Mouse (Mus musculus) left cerebral cortex, postnatal 36 days (tissue): ENCODE results near the gene Clca4b. TPM values are rescaled to one million over a fixed set of nuclear protein-coding genes. Genes with fewer than 3 reads are reported as not detected.
"Not testable (repeated sequence)": the region's sequence is repeated elsewhere in the genome, so short reads cannot be mapped to it uniquely, and the experiment has no call there.

Experiments used
- DNase-seq, 2 experiments: peaks; one replicate each; pipeline ENCODE4 v3.0.0; 2021 to 2022; ENCODE audit warnings: low spot score in 2 of 2, mixed read lengths in 1 of 2
- intact Hi-C: fragments of 180-260 bp; cut with DNase I; formaldehyde crosslinking; loops from one replicate; pipeline ENCODE4 v1.15.1; 2025
- total RNA-seq, 2 experiments: library from RNA; stranded (reverse); gene quantifications; 2 replicates each; pipeline ENCODE4 v1.2.3; 2021

Clca4b gene
- total RNA-seq = not detected

DNA sequence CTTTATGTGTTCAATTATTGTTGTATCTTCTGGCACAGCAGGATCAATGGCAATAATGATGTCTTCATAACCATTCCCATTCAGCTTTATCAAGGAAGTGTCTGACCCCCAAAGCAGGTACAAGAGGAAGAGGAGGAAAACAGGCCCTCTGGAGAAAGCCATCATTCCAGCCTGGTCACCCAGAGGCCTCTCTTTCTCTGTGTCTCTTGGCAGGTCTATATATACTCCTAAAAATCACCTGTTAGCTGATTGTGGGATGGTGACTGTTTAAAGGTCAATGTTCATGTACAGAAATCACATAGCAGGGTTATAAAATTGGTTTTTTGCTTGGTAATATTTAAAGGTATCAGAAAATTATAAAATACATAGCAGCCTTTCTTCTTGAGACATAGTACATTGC lies at the start of gene Clca4b:
TSS of gene Clca4b (minus strand) at position 195 of the 400 bp plus-strand sequence.
- no peak for DNase-seq
- intact Hi-C loops = no loop called here

DNA sequence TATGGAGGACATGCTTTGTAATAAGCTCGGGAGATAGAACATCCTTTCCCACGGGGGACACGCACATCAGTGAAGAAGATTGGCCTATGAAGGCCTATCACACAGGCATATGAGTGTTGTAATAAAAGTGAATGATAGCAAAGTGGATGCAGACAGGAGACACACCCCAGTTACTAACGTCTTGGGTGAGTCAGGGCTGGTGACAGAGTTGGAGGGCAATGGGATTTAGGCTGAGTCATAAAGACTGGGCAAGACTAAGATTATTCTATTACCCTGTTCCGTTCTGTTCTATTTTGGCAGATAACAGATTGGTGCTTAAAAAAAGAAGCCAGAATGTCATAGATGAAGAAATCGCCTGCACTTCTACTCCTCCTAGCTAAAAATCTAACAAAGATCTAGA lies 48.2 kb upstream of the Clca4b start:
- peak in 1 of 2 experiments; percentile 4 for DNase-seq
- intact Hi-C loops = no loop called here

DNA sequence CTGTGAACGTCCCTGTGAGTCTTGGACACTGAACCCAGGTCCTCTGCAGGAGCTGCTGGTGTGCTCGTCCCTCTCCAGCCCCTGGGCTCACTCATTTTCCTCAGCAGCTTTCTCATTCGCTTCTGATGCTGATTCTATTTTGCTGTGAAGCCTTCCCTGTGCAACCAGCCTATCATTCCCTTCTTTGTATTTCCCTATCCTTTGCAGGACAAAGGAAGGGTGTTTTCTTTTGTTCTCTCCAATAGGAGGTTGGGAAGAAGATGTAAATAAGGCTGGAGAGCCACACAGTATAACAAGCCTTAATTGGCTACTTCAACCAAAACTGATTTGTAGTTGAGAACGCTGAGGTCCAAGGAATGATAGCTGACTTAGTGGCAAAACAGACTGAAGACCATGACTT lies 45.3 kb upstream of the Clca4b start:
- no peak for DNase-seq
- intact Hi-C loops = no loop called here

DNA sequence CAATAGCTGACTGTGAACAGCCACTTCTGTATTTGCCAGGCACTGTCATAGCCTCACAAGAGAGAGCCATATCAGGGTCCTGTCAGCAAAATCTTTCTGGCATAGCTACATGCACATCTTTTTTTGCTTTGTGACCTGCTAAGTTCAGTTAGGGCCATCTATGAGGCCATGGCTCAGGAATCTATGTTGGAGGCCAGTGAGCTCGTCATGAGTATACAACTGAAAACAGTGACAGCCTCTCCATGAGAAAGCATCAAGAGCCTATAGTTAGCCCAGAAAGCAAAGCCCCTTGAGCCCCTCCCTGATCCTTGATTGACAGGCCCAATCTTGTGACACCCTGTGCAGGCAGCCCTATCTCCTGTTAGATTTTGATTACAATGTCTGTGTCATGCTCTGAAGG lies 43.8 kb upstream of the Clca4b start:
- DNase-seq = no peak
- intact Hi-C loops = no loop called here

DNA sequence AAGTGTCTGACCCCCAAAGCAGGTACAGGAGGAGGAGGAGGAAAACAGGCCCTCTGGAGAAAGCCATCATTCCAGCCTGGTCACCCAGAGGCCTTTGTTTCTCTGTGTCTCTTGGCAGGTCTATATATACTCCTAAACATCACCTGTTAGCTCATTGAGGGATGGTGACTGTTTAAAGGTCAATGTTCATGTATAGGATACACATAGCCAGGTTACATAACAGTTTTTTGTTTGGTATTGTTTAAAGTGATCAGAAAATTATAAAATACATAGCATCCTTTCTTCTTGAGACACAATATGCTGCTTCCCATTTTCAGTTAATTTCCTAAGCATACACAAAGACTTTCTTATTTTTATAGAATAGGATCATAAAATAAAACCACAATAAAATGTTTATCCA lies 42.6 kb upstream of the Clca4b start, which contains the start of gene Clca4a:
TSS of gene Clca4a (minus strand) at position 101 of the 400 bp plus-strand sequence.
- DNase-seq = no peak
- intact Hi-C loops = no loop called here

DNA sequence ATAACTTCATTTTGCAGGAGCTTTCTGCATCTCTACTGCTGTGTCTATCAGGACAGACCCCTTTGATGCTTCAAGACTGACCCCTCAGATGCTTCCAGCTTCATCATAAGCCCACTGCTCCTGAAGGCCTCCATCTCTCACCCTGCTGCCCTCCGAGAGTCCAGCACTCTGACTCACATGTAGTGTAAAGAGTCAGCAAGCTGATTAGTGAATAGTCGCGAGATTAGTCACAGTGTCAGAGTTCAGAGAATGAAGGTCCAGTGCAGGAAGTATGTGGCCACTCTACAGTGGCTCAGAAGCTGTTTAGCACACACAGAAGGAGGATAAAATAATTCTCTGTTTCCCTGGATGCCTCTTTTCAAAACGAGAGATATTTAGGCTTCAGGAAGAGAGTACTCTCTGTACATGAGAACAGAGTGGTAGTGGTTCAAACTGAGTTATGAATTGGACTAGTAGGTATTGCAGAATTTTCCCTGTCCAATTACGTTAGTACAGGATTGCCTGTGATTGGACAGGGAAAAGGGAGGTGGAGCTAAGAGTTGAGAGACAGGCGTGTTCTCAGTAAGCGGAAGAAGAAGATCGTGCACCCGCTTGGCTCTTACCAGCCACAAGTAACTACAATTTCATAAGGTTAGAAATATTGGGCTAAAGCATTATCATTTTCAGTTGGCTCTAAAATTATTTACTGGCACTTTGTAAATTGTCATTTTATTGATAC lies 39.4 kb upstream of the Clca4b start:
- no peak for DNase-seq
- intact Hi-C loops = no loop called here

DNA sequence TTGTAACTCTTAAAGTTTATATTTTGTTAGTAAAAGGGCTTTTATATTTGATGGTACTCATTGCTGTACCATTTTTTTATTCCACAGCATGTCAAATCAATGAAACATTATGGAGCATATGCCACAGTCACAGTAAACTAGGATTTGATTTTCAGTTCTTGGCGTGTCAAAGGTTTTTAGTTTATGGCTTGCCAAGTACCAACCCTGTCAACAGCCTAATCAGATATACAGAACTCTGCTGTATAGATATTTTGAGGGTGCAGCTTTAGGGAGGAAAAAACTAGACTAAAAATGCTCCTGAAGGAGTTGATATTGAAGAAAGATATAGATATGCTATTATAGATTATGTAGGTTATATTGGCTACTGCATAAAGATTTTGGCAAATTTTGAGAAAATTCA lies 37.4 kb upstream of the Clca4b start:
- intact Hi-C loops = no loop called here
- DNase-seq = no peak

DNA sequence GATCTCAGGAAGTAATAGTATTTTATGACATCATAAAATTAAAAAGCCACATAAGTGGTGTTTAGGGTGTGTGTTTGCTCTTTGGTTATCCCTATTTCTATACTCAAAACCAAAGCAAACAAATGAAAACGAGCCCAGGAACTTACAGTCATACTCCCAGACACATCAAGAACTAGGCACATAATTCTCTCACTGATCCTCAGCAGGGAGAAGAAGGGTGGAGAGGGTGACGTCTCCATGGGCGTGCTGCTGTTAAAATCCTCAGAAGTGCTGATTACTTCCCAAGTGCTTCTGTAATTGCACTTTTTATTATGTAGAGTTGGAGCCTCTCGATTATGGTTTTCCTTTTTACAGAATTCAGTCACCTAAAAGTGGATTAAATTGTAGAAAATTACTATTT lies 33.7 kb upstream of the Clca4b start:
- DNase-seq = no peak
- intact Hi-C loops = no loop called here

DNA sequence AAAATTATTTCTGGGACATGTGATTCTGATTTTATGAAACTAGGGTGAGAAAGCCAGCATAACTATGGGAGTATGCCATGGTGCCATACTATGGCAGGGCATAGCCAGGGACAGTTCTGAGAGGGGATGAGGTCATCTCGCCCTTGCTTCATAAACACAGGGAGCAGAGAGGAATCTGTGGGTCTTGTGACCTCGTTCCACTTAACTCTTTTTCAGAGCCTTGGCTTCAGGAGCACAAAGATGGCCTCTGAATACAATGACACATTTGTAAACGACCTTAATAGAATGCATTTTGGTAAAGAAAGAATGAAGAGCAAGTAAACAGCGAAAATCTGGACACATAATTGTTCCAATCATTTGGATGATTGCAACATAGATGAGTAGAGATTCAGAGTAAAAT lies 18.5 kb upstream of the Clca4b start:
- DNase-seq = no peak
- intact Hi-C loops = loop anchor here (5.0 kb wide), 1 partner anchor 84 kb away; no protein-coding TSS in a partner anchor

DNA sequence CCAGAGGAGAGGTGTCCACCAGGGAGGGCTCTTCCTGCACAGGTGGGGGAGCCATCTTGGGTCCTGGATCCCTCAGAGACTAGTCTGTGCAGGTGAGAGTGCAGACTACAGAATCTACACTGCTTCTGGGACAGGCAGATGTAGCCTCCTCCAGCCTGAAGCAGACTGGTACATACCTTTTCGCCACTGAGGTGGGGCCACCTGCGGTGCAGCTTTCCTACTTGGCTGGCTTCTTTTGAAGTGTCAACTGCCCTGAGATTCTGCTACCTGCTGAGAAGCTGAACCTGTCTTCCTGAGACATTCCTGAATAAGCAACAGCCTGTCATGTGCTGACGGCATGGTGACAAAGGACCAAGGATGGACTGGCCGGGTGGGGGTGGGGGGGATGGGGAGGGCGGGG lies 15.0 kb upstream of the Clca4b start:
- intact Hi-C loops, DNase-seq: not testable (repeated sequence)

DNA sequence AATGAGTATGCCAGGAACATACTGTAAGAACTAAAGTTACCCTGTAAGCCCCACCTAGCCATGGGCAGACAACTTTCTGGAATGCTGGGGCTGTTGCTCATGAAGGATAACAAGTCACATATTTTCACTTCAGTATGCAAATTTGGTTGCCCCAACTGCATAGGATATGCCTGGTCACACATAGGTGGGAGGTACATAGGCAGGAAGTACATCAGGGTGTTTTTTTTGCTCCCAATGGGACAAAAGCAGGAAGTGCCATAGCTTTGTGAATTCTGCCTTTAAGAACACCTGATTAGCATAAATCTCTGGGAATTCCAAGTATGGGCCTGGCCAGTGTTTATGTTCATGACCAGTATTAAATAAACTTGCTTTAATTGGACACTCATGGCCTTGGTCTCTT lies 1.3 kb upstream of the Clca4b start:
- DNase-seq, intact Hi-C loops: not testable (repeated sequence)

DNA sequence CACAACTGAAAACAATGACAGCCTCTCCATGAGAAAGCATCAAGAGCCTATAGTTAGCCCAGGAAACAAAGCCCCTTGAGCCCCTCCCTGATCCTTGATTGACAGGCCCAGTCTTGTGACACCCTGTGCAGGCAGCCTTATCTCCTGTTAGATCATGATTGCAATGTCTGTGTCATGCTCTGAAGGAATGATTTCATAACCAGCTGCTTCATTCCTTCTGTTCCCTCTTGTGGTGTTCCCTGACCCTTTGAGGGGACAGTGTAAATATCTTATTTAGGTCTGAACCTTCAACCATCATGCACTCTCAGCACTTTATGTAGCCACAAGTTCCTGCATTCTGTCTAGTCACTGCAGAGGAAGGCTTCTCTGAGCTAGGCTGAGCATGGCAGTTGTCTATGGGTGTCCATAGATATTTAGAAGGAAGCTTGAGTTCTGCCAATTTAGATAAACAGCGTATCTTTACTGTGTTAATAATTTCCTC lies 722 bp upstream of the Clca4b start:
- no peak for DNase-seq
- intact Hi-C loops = no loop called here

DNA sequence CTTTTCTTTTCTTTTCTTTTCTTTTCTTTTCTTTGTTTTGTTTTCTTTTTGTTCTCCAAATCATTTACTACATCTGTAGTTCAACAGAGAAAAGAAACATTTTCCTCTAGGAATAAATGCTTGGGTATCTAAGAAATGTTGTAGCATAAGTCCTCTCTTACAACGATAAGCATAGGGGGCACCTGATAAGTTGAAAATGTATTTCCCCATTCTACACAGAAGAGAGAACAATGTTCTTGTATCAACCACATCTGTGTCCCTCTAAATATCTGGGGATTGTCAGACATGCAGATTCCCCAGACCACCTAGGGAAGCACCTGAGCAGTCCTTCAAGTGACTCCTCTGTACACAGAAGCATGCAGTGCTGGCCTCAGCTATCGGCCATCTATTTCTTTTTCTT lies 18.3 kb downstream of the Clca4b start:
- no peak for DNase-seq
- intact Hi-C loops = no loop called here

DNA sequence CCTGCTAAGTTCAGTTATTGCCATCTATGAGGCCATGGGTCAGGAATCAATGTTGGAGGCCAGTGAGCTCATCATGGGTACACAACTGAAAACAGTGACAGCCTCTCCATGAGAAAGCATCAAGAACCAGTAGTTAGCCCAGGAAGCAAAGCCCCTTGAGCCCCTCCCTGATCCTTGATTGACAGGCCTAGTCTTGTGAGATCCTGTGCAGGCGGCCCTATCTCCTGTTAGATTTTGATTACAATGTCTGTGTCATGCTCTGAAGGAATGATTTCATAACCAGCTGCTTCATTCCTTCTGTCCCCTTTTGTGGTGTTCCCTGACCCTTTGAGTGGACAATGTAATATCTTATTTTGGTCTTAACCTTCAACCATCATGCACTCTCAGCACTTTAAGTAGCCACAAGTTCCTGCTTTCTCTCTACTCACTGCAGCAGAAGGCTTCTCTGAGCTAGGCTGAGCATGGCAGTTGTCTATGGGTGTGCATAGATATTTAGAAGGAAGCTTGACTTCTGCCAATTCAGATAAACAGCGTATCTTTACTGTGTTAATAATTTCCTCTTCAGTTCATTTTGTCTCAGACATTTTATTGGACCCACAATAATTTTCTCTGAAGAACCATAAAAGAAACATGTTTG lies 35.2 kb downstream of the Clca4b start:
- no peak for DNase-seq
- intact Hi-C loops = no loop called here

DNA sequence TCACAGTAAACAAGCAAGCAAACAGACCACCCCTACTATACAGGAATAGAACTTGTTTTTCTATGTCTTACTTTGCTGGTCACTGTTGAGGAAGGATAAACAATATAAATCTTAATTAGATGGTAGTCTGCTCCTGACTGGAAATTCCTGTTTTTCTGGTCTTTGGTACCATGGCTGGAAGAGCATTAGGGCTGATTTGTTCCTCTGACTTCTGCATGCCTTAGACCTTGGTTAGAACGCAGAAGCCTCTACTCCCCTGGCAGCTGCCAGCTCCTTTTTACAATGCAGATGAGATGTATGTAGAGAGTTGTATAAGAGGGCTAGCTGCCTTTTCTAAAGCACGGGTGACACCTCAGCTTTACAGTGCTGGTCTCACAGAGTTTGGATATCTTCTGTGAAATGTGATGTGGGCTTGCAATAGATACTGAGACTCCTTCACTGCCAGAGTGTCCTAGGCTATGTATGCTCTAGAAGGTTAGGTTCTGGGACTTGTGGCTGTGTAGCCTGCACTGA lies 42.0 kb downstream of the Clca4b start:
- DNase-seq = no peak
- intact Hi-C loops = no loop called here

DNA sequence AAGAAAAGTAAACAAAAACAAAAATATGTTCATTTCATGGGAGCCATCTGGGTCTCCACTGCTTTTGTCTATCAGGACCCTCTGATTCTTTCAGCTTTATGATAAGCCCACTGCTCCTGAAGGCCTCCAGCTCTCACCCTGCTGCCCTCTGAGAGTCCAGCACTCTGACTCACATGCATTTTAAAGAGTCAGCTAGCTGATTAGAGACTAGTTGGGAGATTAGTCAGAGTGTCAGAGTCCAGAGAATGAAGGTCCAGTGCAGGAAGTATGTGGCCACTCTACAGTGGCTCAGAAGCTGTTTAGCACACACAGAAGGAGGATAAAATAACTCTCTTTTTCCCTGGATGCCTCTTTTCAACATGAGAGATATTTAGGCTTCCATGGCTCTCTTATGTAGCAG lies 45.4 kb downstream of the Clca4b start:
- intact Hi-C loops = no loop called here
- no peak for DNase-seq

DNA sequence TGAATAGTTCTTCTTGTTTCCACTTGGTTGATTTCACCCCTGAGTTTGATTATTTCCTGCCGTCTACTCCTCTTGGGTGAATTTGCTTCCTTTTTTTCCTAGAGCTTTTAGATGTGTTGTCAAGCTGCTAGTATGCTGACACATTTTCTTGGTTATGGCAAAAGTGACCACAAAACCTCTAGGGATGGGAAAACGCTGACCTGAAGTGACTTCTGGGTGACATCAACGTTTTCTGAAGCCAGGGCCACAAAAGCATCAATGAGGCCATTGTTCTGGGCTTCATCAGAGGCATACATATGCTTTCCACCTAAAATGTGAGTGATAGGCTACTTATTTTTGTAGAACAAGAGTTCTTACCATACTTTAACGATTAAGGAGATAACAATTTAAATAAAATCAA lies 60.3 kb downstream of the Clca4b start:
- DNase-seq, intact Hi-C loops: not testable (repeated sequence)
